Mouse (Mus musculus): ENCODE measurements around the gene Ubc. TPM values are rescaled to one million over a fixed set of nuclear protein-coding genes. Genes with fewer than 3 reads are reported as not detected.

The Ubc gene
- polyA plus RNA-seq, 1 experiment from 2014 or later = 1,417 TPM

GRCm38 (mm10) chr5:125409348-125410090, 19.5 kb upstream of the Ubc start:
- no peak overlapping the region for H3K9ac ChIP-seq
- no peak for ATAC-seq (ENCODE audit: low FRiP score, low read depth)
- H3K27ac ChIP-seq (replicated peaks) = peak overlapping the region; percentile 74
- no peaks in the 10 kb centered on the region for H3K27me3 ChIP-seq
- peaks cover 17% of the 10 kb centered on the region for H3K4me1 ChIP-seq (replicated peaks)
- WGBS = 12% methylated on average over 20 of the region's 20 CpGs
- H3K9me3 ChIP-seq = no peaks in the 10 kb centered on the region
- peak overlapping the region; percentile 50 for H3K4me2 ChIP-seq
- H3K4me3 ChIP-seq = peak overlapping the region; percentile 35
- peaks cover 12% of the 10 kb centered on the region for H3K36me3 ChIP-seq

- no peaks in the 10 kb centered on the region for H3K9me3 ChIP-seq
- H3K27ac ChIP-seq (replicated peaks) = peak overlapping the region; percentile 74
- WGBS = under 1% methylated on average over 13 of the region's 13 CpGs
- H3K36me3 ChIP-seq = peaks cover 8% of the 10 kb centered on the region
- H3K4me3 ChIP-seq = peak overlapping the region; percentile 35
- peak overlapping the region; percentile 50 for H3K4me2 ChIP-seq
- peaks cover 18% of the 10 kb centered on the region for H3K4me1 ChIP-seq (replicated peaks)
- H3K27me3 ChIP-seq = no peaks in the 10 kb centered on the region
- ATAC-seq (ENCODE audit: low FRiP score, low read depth) = peak; percentile 37
- no peak overlapping the region for H3K9ac ChIP-seq
Observed at GRCm38 (mm10) chr5:125408842-125409241, 18.8 kb upstream of the Ubc start.

- Histone ChIP-seq H3K27ac (replicated peaks) (no peak overlapping the region), H3K27me3 (no peaks in the 10 kb centered on the region), H3K9me3 (no peaks in the 10 kb centered on the region), H3K9ac (no peak overlapping the region), H3K4me3 (no peak overlapping the region), H3K36me3 (peaks cover 2% of the 10 kb centered on the region; the same call in 1 of the 2 replicates), H3K4me2 (0 out of 2 replicates have a peak overlapping the region, but pooled peaks have one; percentile 50), H3K4me1 (replicated peaks) (peaks cover 24% of the 10 kb centered on the region)
- whole genome bisulfite sequencing = 75% methylated on average over 14 of the region's 14 CpGs
- ATAC-seq (ENCODE audit: low FRiP score, low read depth) = no peak
Observed at GRCm38 (mm10) chr5:125407910-125408575, 18.0 kb upstream of the Ubc start.

DNA sequence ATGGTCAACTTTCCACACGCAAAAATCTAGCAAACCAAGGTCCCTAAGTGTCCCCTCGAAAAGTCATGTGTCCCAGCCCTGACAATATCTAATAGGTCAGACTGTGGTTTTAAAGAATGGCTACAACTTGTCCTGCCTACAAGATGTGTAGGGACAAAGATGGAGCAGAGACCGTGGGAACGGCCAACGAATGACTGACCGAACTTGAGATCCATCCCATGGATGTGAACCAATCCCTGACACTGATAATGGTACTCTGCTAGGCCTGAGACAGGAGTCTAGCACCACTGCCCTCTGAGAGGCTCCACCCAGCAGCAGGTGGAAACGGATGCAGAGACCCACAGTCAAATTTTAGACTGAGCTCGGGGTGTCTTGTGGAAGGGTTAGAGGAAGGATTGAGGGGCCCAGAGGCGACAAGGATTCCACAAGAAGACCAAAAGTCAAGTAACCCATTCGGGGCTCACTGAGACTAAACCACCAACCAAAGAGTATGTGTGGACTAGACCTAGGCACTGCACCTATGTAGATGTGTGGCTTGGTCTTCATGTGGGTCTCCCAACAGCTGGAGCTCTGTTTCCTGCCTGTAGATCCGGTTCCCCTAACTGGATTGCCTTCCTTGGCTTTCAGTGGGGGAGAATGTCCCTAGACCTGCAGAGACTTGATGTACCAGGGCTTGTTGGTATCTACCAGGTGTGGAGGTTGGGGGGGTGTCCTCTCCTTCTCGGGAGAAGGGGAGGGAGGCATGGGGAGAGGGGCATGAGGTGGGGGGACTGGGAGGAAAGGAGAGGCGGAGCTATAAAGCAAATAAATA, 17.2 kb upstream of the Ubc start:
- WGBS = 61% methylated on average over 13 of the region's 13 CpGs

DNA sequence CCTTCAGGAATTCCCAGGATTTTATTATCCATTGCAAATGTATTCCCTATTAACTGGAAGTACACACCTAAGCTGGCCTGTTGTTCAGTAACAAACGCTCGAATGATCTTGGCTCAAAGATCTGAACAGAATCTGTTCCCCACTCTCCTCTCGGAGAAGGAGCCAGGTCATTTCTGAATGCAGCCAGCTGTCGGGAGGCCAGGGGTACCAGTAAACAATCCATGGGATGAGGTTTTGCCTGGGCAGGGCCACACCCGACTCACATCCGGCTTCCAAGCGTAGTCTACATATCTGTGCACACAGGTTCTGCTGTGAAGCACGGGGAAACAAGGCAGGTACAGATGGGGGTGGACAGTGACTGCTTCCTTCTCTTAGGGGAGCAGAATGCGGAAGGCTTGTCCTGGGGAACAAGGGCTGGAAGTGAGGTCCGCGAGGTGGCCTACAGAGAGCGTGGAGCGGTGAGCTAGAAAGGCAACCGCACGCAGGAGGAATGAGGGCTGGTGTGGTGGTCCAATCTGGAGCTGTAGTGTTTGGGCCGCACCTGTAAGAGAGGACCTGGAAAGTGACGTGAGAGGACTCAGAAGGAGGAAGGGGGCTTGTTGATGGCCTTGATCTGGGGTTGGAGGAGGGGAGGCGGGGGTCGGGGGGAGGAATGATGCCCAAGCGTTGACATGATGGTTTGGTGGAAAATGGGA, 16.5 kb upstream of the Ubc start:
- H3K36me3 ChIP-seq = no peaks in the 10 kb centered on the region
- ATAC-seq (ENCODE audit: low FRiP score, low read depth) = peak; percentile 32; the same call in 1 of the 2 replicates
- peak overlapping the region; percentile 62 for H3K4me2 ChIP-seq
- 2% methylated on average over 20 of the region's 20 CpGs for WGBS
- H3K27ac ChIP-seq (replicated peaks) = peak overlapping the region; percentile 91
- H3K4me3 ChIP-seq = peak overlapping the region; percentile 62
- peak overlapping the region; percentile 52 for H3K9ac ChIP-seq
- no peaks in the 10 kb centered on the region for H3K9me3 ChIP-seq
- peaks cover 24% of the 10 kb centered on the region for H3K4me1 ChIP-seq (replicated peaks)
- no peaks in the 10 kb centered on the region for H3K27me3 ChIP-seq

More for the DNA sequence above, 17.2 kb upstream of the Ubc start:
- Histone ChIP-seq H3K27ac (replicated peaks) (peak overlapping the region; percentile 91), H3K4me1 (replicated peaks) (peaks cover 24% of the 10 kb centered on the region), H3K4me3 (peak overlapping the region; percentile 62), H3K36me3 (no peaks in the 10 kb centered on the region), H3K27me3 (no peaks in the 10 kb centered on the region), H3K9ac (peak overlapping the region; percentile 52), H3K4me2 (peak overlapping the region; percentile 62), H3K9me3 (no peaks in the 10 kb centered on the region)
- no peak for ATAC-seq (ENCODE audit: low FRiP score, low read depth)

- peak overlapping the region; percentile 62 for H3K4me2 ChIP-seq
- peak; percentile 59 for ATAC-seq (ENCODE audit: low FRiP score, low read depth)
- under 1% methylated on average over 31 of the region's 31 CpGs for WGBS
Observed at GRCm38 (mm10) chr5:125405546-125406248, 15.7 kb upstream of the Ubc start.

GRCm38 (mm10) chr5:125404903-125405545, 15.0 kb upstream of the Ubc start:
- ATAC-seq (ENCODE audit: low FRiP score, low read depth) = 0 out of 2 replicates have a peak, but pooled peaks have one; percentile 17
- Histone ChIP-seq H3K4me3 (peak overlapping the region; percentile 62), H3K27me3 (no peaks in the 10 kb centered on the region), H3K4me2 (peak overlapping the region; percentile 62), H3K27ac (replicated peaks) (peak overlapping the region; percentile 91), H3K4me1 (replicated peaks) (peaks cover 24% of the 10 kb centered on the region), H3K36me3 (no peaks in the 10 kb centered on the region), H3K9me3 (no peaks in the 10 kb centered on the region), H3K9ac (peak overlapping the region; percentile 58)
- WGBS = under 1% methylated on average over 28 of the region's 28 CpGs

More at GRCm38 (mm10) chr5:125405546-125406248, 15.7 kb upstream of the Ubc start:
- Histone ChIP-seq H3K27me3 (no peaks in the 10 kb centered on the region), H3K9me3 (no peaks in the 10 kb centered on the region), H3K4me1 (replicated peaks) (peaks cover 24% of the 10 kb centered on the region), H3K36me3 (no peaks in the 10 kb centered on the region), H3K9ac (peak overlapping the region; percentile 62), H3K27ac (replicated peaks) (peak overlapping the region; percentile 91), H3K4me3 (peak overlapping the region; percentile 62)

- Histone ChIP-seq H3K36me3 (no peaks in the 10 kb centered on the region), H3K27ac (replicated peaks) (peak overlapping the region; percentile 91), H3K4me1 (replicated peaks) (peaks cover 20% of the 10 kb centered on the region), H3K4me3 (peak overlapping the region; percentile 62), H3K4me2 (peak overlapping the region; percentile 62), H3K9me3 (no peaks in the 10 kb centered on the region), H3K27me3 (no peaks in the 10 kb centered on the region), H3K9ac (peak overlapping the region; percentile 58)
- 2% methylated on average over 7 of the region's 7 CpGs for WGBS
- no peak for ATAC-seq (ENCODE audit: low FRiP score, low read depth)
Observed at GRCm38 (mm10) chr5:125404536-125404902, 14.5 kb upstream of the Ubc start.

DNA sequence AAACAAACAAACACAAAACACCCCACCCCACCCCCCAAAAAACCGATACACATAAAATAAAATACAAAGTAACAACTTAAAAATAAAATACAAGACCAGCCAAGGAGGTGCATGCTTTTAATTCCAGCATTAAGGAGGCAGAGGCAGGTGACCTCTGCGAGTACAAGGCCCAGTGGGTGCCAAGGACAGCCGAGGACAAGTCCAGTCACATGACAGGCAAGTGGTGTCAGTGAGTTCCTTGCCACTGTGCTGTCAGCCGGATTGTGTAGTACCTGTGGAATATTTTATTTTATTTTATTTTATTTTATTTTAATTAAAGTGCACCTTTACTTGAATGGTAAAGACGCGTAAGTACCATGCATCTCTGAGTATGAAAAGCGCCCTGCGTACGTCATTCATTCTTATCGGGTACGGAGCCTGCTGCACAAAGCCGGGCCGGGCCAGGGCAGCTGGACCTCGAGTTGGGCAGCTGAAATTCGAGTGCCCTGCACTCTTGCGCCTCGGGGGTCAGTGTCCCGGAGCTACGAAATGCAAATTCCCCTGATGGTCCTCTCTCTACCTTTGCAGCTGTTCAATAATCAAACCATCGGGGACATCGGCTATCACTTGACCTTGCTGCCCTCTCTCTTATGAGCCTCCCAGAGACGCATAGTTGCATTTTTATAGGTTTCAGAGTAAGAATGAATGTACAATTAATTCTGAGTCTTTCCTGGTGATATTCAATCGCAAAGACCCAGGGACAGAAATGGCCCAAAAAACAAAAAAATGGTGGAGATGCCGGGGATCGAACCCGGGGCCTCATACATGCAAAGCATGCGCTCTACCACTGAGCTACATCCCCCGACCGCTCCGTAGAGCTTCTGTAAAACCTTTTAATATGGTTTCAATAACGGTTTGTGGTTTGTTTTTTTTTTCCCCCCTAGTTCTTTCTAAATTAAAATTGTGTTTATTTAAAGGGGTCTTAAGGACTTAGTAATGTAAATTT, 13.8 kb upstream of the Ubc start:
- Histone ChIP-seq H3K9ac (peak overlapping the region; percentile 43), H3K36me3 (no peaks in the 10 kb centered on the region), H3K4me3 (peak overlapping the region; percentile 37), H3K4me2 (peak overlapping the region; percentile 62), H3K27me3 (no peaks in the 10 kb centered on the region), H3K4me1 (replicated peaks) (peaks cover 19% of the 10 kb centered on the region), H3K9me3 (no peaks in the 10 kb centered on the region), H3K27ac (replicated peaks) (peak overlapping the region; percentile 73)
- ATAC-seq (ENCODE audit: low FRiP score, low read depth) = peak; percentile 17; the same call in 1 of the 2 replicates
- WGBS = 12% methylated on average over 31 of the region's 31 CpGs

- ATAC-seq (ENCODE audit: low FRiP score, low read depth) = no peak
- Histone ChIP-seq H3K36me3 (no peaks in the 10 kb centered on the region), H3K4me2 (no peak overlapping the region), H3K27ac (replicated peaks) (no peak overlapping the region), H3K4me1 (replicated peaks) (peaks cover 19% of the 10 kb centered on the region), H3K9ac (no peak overlapping the region), H3K4me3 (no peak overlapping the region), H3K27me3 (no peaks in the 10 kb centered on the region), H3K9me3 (no peaks in the 10 kb centered on the region)
- WGBS = 69% methylated on average over 6 of the region's 6 CpGs
Observed at GRCm38 (mm10) chr5:125402991-125403390, 13.0 kb upstream of the Ubc start.
